In the genomic region with DNA sequence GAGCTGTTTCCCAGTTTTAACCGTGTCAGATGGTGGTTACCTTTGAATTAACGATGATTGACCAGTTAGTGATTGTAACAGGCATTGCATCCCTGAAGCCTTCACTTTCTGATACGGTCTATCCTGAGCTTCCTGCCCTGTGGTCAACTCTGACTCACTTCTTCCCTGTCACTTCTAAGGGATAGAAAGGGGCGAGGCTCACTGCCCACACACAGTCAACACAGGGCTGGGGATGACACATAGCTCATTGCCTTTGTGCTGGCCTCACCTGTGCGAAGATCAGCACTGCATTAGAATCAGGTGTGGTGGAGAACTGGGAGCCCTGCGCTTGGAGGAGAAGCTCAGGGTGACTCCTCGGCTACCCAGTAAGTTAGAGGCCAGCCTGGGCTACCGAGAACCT, we compare ENCODE assay signal across 46 mouse cellular contexts. TPM values are rescaled to one million over a fixed set of nuclear protein-coding genes. Genes with fewer than 3 reads are reported as not detected.
"Had no signal": no experiment of that assay in that cellular context is flagged by ENCODE, and none has a peak within 500 bp of the region (broad histone marks: within the 10 kb centered on the region; RNA-seq: fewer than 3 reads in every experiment).

No protein-coding gene starts in this region.

- H3K4me1 ChIP-seq: limb, embryonic 10.5 days; limb, embryonic 12.5 days; lung, embryonic 15.5 days; neural tube, embryonic 12.5 days had no signal

- H3K27ac ChIP-seq: limb, embryonic 10.5 days; limb, embryonic 12.5 days; limb, embryonic 13.5 days; limb, embryonic 15.5 days; liver, embryonic 12.5 days; liver, embryonic 13.5 days; liver, embryonic 14.5 days; liver, embryonic 15.5 days; lung, embryonic 15.5 days; macrophage; midbrain, embryonic 10.5 days; midbrain, embryonic 13.5 days; midbrain, embryonic 15.5 days; neural tube, embryonic 12.5 days had no signal

- H3K4me3 ChIP-seq: limb, embryonic 10.5 days; limb, embryonic 12.5 days; limb, embryonic 13.5 days; limb, embryonic 15.5 days; liver, embryonic 12.5 days; liver, embryonic 13.5 days; liver, embryonic 15.5 days; lung, embryonic 15.5 days; megakaryocyte, embryonic 14.5 days; midbrain, embryonic 10.5 days; midbrain, embryonic 13.5 days; midbrain, embryonic 15.5 days; myocyte; neural tube, embryonic 12.5 days had no signal

- H3K9ac ChIP-seq: limb, embryonic 12.5 days; limb, embryonic 13.5 days; limb, embryonic 15.5 days; liver, embryonic 12.5 days; liver, embryonic 13.5 days; liver, embryonic 14.5 days; liver, embryonic 15.5 days; liver, postnatal 0 days; lung, embryonic 14.5 days; lung, embryonic 15.5 days; midbrain, embryonic 13.5 days; midbrain, embryonic 15.5 days; neural tube, embryonic 12.5 days had no signal

- H3K9me3 ChIP-seq: limb, embryonic 10.5 days; limb, embryonic 12.5 days; limb, embryonic 13.5 days; limb, embryonic 15.5 days; liver, embryonic 12.5 days; liver, embryonic 13.5 days; liver, embryonic 15.5 days; lung, embryonic 15.5 days; midbrain, embryonic 10.5 days; midbrain, embryonic 13.5 days; midbrain, embryonic 15.5 days; neural tube, embryonic 12.5 days had no signal

- DNase-seq: left cerebral cortex, postnatal 4 days; liver; liver, embryonic 13.5 days; liver, postnatal 0 days; lung, adult 18-20 months; lung, adult 2 months; lung, embryonic 14.5 days; lung, postnatal 10 days; lung, postnatal 14 days; lung, postnatal 36 days; lung, postnatal 4 days had no signal

- H3K27me3 ChIP-seq: limb, embryonic 12.5 days; limb, embryonic 15.5 days; liver, embryonic 13.5 days; liver, embryonic 15.5 days; lung, embryonic 15.5 days; midbrain, embryonic 15.5 days; neural tube, embryonic 12.5 days had no signal

- ATAC-seq: liver, embryonic 12.5 days; liver, postnatal 0 days; lung, postnatal 0 days; midbrain, embryonic 13.5 days; midbrain, embryonic 15.5 days; midbrain, embryonic 16.5 days had no signal

- H3K4me2 ChIP-seq: limb, embryonic 12.5 days; limb, embryonic 13.5 days; limb, embryonic 15.5 days; liver, embryonic 11.5 days; liver, embryonic 12.5 days; liver, embryonic 13.5 days; liver, embryonic 15.5 days; lung, embryonic 14.5 days; lung, embryonic 15.5 days; midbrain, embryonic 11.5 days; midbrain, embryonic 13.5 days; midbrain, embryonic 15.5 days; neural tube, embryonic 12.5 days had no signal

- H3K36me3 ChIP-seq: limb, embryonic 10.5 days; limb, embryonic 12.5 days; limb, embryonic 13.5 days; limb, embryonic 15.5 days; liver, embryonic 12.5 days; liver, embryonic 13.5 days; liver, embryonic 15.5 days; lung, embryonic 15.5 days; midbrain, embryonic 10.5 days; midbrain, embryonic 13.5 days; midbrain, embryonic 15.5 days; neural tube, embryonic 12.5 days had no signal

RNA-seq across cellular contexts. Expression of a gene that starts 27.9 kb away (rescaled TPM):
- total RNA-seq: left cerebral cortex, adult 8-10 months; left cerebral cortex, postnatal 10 days; left cerebral cortex, postnatal 14 days; left cerebral cortex, postnatal 25 days; left cerebral cortex, postnatal 36 days; left cerebral cortex, postnatal 4 days; liver, adult 2 months; megakaryocyte progenitor cell, adult 5-6 weeks; megakaryocyte, adult 5-6 weeks; megakaryocyte-erythroid progenitor cell, adult 5-6 weeks; midbrain, postnatal 0 days; monocyte, adult 5-6 weeks had no signal
- polyA plus RNA-seq: limb, embryonic 10.5 days; limb, embryonic 11.5 days; limb, embryonic 12.5 days; limb, embryonic 13.5 days; limb, embryonic 14.5 days; limb, embryonic 15.5 days; liver, adult 2 months; liver, embryonic 11.5 days; liver, embryonic 12.5 days; liver, embryonic 13.5 days; liver, embryonic 14.5 days; liver, embryonic 15.5 days; liver, embryonic 16.5 days; liver, postnatal 0 days; lung, adult 2 months; lung, embryonic 14.5 days; lung, embryonic 15.5 days; lung, embryonic 16.5 days; lung, postnatal 0 days; macrophage; midbrain, embryonic 10.5 days; midbrain, embryonic 11.5 days; midbrain, embryonic 13.5 days; midbrain, embryonic 15.5 days; midbrain, embryonic 16.5 days; midbrain, postnatal 0 days; myocyte; neural tube, embryonic 11.5 days had no signal

RNA-seq across cellular contexts. Expression of a gene that starts 54.6 kb away (rescaled TPM):
- total RNA-seq: megakaryocyte progenitor cell, adult 5-6 weeks; midbrain, postnatal 0 days had no signal
